Mouse (Mus musculus) liver, adult 2 months (tissue): ENCODE measurements at regions not wholly inside any gene's neighbourhood (a gene's known extent, or its start where the extent isn't known, plus 50 kb on each side); places are given as distances from the start of the nearest gene placed in this dataset.

Experiments used
- DNase-seq: peaks from one replicate; pipeline ENCODE4 v3.0.0-alpha.2; 2011; ENCODE audit warnings: low read depth, low spot score; ENCODE audit errors: extremely low read depth
- H3K27ac ChIP-seq: fragments of 200-500 bp; replicated peaks from 2 replicates; pipeline ENCODE4 v1.5.1; 2012; ENCODE audit warnings: low read depth, mild to moderate bottlenecking, control low read depth, inconsistent platforms, low read length; ENCODE audit not compliant: insufficient read depth
- H3K27me3 ChIP-seq: fragments of 200-500 bp; 2 replicates; pipeline ENCODE4 v1.6.1; 2012; ENCODE audit warnings: mild to moderate bottlenecking, moderate library complexity, low read length, inconsistent platforms; ENCODE audit not compliant: control insufficient read depth, insufficient read depth
- H3K36me3 ChIP-seq: fragments of 200-500 bp; 2 replicates; pipeline ENCODE4 v1.6.1; 2012; ENCODE audit warnings: low read length, inconsistent platforms; ENCODE audit not compliant: control insufficient read depth, insufficient read depth
- H3K4me1 ChIP-seq: fragments of 200-500 bp; 2 replicates; pipeline ENCODE4 v1.6.1; 2011; ENCODE audit warnings: low read length; ENCODE audit not compliant: control insufficient read depth, insufficient read depth
- H3K4me3 ChIP-seq: fragments of 200-500 bp; 2 replicates; pipeline ENCODE4 v1.5.1; 2011; ENCODE audit warnings: low read depth, mild to moderate bottlenecking, control low read depth, low read length, moderate library complexity; ENCODE audit not compliant: insufficient read depth
- H3K79me2 ChIP-seq: fragments of 200-500 bp; 2 replicates; pipeline ENCODE4 v1.6.1; 2012; ENCODE audit warnings: inconsistent platforms, mild to moderate bottlenecking, low read length, moderate library complexity; ENCODE audit not compliant: control insufficient read depth, insufficient read depth
- H3K9ac ChIP-seq: fragments of 200-500 bp; 2 replicates; pipeline ENCODE4 v1.6.1; 2012; ENCODE audit warnings: low read depth, mild to moderate bottlenecking, control low read depth, inconsistent platforms, low read length
- CTCF ChIP-seq: fragments of 200-500 bp; IDR thresholded peaks from 2 replicates; pipeline ENCODE4 v1.5.1; 2011; ENCODE audit warnings: low read depth, low read length, control low read depth
- POLR2A ChIP-seq: fragments of 200-500 bp; IDR thresholded peaks from 2 replicates; pipeline ENCODE4 v1.6.1; 2011; ENCODE audit warnings: low read length, control low read depth; ENCODE audit not compliant: insufficient read depth; ENCODE audit errors: extremely low read depth
- WGBS: fragments of 180-500 bp; shearing (Covaris S2); methylation state at CpG from one replicate; pipeline ENCODE4 v1.1.7; 2018; 5-methylcytosine and 5-hydroxymethylcytosine counted together

DNA sequence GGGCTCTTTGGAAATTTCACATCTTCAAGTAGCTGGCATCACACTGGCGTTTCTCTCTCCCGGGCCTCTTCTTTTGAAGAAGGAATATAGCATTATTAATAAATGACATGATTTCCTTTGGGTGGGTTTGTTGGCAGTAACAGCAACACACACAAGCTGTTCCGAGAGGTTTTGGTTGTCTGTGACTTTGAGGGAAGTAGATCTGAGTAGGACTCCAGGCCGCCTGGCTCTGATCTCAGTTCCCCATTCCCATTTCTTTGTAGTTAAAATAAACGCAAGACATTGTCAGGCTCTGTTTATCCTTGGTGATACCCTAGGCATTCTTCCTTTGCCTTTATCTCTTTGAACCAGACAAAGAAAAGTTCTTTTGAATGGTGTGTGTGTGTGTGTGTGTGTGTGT, 83.3 kb upstream of the Gm9887 start:
- H3K27ac ChIP-seq: no peak overlapping the region
- no peak for TF ChIP-seq POLR2A
- no peak for TF ChIP-seq CTCF
- no peaks in the 10 kb centered on the region for H3K36me3 ChIP-seq
- H3K4me3 ChIP-seq: no peak overlapping the region
- H3K79me2 ChIP-seq: no peaks in the 10 kb centered on the region
- WGBS: 82% methylated on average over 5 of the region's 5 CpGs
- peaks cover 5% of the 10 kb centered on the region; the same call in 1 of the 2 replicates for H3K4me1 ChIP-seq
- H3K9ac ChIP-seq: no peak overlapping the region
- H3K27me3 ChIP-seq: no peaks in the 10 kb centered on the region
- no peak for DNase-seq

DNA sequence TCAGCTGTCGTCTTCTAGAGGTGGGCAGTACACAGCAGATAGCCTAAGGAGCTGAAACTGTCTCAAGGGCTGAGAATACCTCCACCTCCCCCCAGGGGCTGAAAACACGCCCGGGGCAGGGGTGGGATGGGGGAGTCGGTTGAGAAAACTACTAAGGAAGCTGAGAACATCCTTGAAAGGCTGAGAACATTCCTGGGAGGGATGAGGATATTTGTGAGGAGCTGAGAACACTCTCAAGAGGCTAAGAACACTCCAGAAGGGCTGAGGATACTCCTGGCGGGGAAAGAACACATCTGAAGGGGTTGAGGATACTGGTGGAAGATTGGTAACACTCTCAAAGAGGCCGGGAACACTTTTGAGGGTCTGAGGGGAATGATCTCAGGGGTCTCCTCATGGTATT, 81.3 kb upstream of the Gm9887 start:
- Histone ChIP-seq H3K27ac (no peak overlapping the region), H3K79me2 (no peaks in the 10 kb centered on the region), H3K4me3 (no peak overlapping the region), H3K36me3 (no peaks in the 10 kb centered on the region), H3K9ac (no peak overlapping the region), H3K4me1 (peaks cover 8% of the 10 kb centered on the region), H3K27me3 (no peaks in the 10 kb centered on the region)
- TF ChIP-seq CTCF: no peak
- no peak for TF ChIP-seq POLR2A
- WGBS: 93% methylated on average over 6 of the region's 6 CpGs
- DNase-seq: no peak

DNA sequence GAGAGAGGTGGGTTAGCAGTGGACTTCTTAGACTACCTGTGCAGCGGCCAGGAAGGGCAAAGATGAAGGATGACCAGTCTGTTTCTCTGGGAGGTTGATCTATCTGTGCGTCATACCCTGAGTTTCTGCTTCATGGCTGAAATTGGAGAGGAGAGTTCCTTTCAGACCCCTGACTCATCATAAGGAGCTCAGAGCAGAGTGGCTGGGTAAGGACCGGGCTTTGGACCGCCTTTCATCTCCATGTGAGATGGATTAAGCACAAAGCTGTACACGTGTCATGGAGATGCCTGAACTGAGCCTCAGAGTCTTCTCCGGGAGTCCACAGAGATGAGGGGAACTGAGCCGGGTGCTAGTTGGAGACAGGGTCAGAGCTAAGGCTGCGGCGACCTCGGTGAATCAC, 80.7 kb upstream of the Gm9887 start:
- Histone ChIP-seq H3K27ac (no peak overlapping the region), H3K4me1 (peaks cover 10% of the 10 kb centered on the region), H3K79me2 (no peaks in the 10 kb centered on the region), H3K4me3 (no peak overlapping the region), H3K27me3 (no peaks in the 10 kb centered on the region), H3K36me3 (no peaks in the 10 kb centered on the region), H3K9ac (no peak overlapping the region)
- WGBS: 95% methylated on average over 10 of the region's 10 CpGs
- no peak for DNase-seq
- TF ChIP-seq POLR2A (no peak), CTCF (no peak)

DNA sequence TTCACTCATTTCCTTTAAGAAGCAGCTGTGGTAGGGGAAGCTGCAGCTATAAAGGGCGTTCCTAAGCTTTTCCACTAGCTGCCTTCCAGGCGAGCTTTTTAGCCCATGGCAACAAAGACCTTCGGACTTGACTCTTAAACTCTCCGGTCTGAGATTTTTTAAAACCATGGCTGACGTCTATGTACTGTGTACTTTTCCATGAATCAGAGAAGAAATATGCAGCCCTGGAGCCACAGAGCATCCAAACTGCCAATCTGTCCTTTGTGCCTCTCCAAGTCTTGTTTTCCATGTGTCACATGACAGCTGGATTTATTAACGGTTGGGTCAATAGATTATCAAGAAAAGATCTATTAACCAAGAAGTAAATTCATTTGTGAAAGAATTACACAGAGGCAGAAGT, 78.9 kb upstream of the Gm9887 start:
- H3K79me2 ChIP-seq: no peaks in the 10 kb centered on the region
- no peak overlapping the region for H3K4me3 ChIP-seq
- no peak overlapping the region for H3K27ac ChIP-seq
- peaks cover 10% of the 10 kb centered on the region for H3K4me1 ChIP-seq
- no peaks in the 10 kb centered on the region for H3K27me3 ChIP-seq
- H3K9ac ChIP-seq: no peak overlapping the region
- WGBS: 15% methylated on average over 6 of the region's 6 CpGs
- DNase-seq: peak; percentile 78
- TF ChIP-seq POLR2A: no peak
- no peak for TF ChIP-seq CTCF
- H3K36me3 ChIP-seq: no peaks in the 10 kb centered on the region

DNA sequence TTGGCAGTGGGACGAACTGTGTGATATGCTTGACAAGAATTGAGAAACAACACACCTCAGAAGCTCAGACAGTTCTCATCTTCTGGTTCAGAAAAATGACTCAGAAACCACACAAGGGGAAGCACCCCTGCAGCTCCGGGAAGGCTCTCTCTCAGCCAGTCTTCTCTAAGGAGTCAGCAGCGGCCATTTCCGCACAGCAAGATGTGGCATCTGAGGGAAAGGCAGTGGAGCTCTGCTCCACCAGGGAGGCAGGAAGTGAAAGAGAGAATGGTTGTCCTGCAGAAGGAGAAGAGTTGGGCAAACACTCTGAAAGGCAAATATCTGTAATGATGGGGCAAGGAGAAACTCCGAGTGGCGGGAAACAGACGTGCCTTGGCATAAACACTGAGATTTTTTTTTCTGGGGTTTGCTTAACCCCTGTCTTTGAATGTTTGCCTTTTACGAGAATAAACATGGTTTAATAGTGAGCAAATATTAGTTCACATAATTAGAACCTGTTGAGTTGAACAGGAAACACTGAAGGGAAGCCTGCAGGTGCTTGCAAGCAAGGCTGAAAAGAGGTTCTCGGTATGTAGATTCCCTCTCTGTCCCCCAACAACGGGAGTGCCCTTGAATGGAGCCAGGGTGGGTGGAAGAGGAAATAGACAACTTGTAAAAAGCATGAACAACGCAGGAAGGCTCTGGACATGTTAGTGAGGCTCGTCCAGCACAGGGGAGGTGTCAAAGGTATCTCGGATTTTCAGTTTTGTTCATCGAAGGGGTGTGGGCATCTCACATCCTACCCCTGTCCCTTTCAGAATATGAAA, 75.9 kb upstream of the Gm9887 start:
- no peak overlapping the region for H3K27ac ChIP-seq
- no peak overlapping the region for H3K4me3 ChIP-seq
- WGBS: 16% methylated on average over 14 of the region's 14 CpGs
- no peaks in the 10 kb centered on the region for H3K36me3 ChIP-seq
- H3K4me1 ChIP-seq: peaks cover 10% of the 10 kb centered on the region
- no peaks in the 10 kb centered on the region for H3K79me2 ChIP-seq
- TF ChIP-seq POLR2A (no peak), CTCF (no peak)
- H3K27me3 ChIP-seq: no peaks in the 10 kb centered on the region
- peak; percentile 39 for DNase-seq
- H3K9ac ChIP-seq: no peak overlapping the region

DNA sequence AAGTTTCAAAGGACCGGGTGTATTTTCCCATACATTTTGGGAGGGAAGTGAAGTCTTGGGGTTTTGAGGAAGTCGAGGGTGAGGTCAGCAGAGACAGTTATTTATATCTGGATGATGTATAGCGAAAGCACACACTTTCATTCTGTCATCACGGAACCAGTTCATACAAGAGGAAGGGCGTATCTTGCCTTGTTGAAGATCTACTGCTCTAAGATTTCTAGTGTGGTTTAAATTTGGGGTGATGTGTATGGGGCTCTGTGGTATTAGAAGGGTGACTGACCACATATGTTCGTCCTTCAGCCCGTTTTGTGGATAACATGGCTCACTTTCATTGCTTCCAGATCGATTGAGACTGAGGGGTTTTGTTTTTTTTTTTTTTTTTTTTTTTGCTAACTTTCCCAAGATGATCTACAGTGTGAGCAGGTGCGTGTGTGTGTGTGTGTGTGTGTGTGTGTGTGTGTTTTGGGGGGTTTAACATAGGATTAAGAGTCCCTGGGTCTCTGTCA, 75.1 kb upstream of the Gm9887 start:
- H3K9ac ChIP-seq: no peak overlapping the region
- H3K27me3 ChIP-seq: no peaks in the 10 kb centered on the region
- H3K79me2 ChIP-seq: no peaks in the 10 kb centered on the region
- H3K36me3 ChIP-seq: no peaks in the 10 kb centered on the region
- peaks cover 10% of the 10 kb centered on the region for H3K4me1 ChIP-seq
- TF ChIP-seq CTCF (no peak), POLR2A (no peak)
- no peak overlapping the region for H3K4me3 ChIP-seq
- DNase-seq: peak; percentile 50
- peak overlapping the region; percentile 40; the same call in 1 of the 2 replicates for H3K27ac ChIP-seq
- WGBS: 66% methylated on average over 9 of the region's 9 CpGs
